Mouse (Mus musculus) frontal cortex, postnatal 10 days (tissue): ENCODE measurements at regions not wholly inside any gene's neighbourhood (a gene's known extent, or its start where the extent isn't known, plus 50 kb on each side); places are given as distances from the start of the nearest gene placed in this dataset.

Experiments
- DNase-seq, 2 experiments: peaks; one replicate each; pipeline ENCODE4 v3.0.0; 2022; ENCODE audit warnings: low spot score in 2 of 2, mixed read lengths in 1 of 2

- DNase-seq = no peak
These were observed 148.9 kb downstream of the Bcl11a start for GRCm38 (mm10) chr11:24226755-24227154.

DNA sequence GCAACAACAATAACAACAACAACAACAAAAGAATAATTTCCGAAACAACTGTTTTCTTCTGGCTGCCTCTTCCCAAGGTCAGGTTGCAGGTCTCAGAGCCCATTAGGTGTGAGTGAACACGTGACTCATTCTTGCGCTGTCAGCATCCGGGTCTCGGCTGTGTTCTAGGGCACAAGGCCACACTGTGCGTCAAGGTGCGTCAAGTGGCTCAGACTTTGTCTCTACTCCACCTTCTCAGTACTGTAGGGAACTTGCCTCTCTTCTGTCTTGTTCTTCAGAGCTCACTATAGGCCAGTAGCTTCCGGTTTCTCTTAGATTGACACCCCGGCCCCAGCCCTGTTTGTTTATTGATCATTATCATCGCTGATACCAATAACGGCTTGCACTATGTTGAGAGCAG is 155.5 kb downstream of the Bcl11a start:
- no peak for DNase-seq

DNA sequence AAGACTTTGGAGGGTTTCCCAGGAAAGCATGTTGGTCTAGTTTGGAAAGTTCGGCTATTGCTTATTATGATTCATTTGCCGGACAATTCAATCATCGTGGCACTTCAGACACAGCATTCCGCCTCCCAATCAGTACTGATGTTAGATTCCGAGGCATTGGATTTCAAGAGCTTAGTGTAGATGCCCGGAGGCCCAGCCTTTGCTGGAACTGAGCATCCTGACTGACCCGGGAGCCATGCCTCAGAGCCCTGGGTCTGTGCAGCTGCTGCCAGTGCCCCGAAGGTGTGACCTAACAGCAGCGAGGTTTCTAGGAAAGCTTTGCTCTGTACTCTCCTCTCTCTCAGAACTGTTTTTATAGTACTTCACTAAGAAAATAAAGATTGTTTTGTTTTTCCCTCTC is 156.0 kb downstream of the Bcl11a start:
- no peak for DNase-seq

DNA sequence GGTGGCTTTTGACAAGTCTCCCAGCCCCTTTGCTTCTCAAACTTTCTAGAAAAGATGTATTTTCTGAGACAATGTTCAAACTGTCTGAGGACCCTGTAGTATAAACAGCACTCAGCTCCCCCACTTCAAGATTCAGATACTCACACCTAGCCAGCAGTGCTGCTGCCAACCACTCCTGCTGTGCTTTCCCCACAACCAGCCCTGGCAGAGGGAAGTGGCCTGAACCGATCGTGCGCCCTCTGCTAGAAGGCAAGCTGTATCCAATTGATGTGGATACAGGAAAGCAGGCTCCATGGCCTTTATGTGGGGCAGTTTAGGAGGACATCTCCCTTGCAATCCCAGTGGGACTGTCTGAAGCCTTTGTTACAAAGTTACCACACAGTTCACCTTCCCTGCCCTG is 156.6 kb downstream of the Bcl11a start:
- DNase-seq = no peak

GRCm38 (mm10) chr11:24235326-24235725 is 157.5 kb downstream of the Bcl11a start:
- no peak for DNase-seq

DNA sequence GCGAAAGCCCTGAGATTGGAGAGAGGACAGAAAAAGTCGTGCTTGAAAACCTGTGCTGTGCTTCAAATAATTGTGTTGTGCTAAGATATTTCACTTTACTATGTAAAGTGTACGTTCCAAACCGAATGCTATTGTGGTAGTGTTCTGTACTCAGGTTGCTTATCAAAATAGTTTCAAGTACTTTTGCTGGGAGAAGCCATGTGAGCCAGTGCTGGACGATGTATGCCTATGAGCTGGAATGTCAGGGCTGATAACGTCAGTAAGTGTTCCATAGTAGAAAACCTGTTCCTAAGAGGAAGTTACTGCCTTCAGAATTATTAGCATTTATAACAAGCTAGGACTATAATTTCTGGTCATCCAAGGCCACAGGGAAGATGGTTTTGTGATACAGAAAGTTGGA is 161.8 kb downstream of the Bcl11a start:
- no peak for DNase-seq

DNA sequence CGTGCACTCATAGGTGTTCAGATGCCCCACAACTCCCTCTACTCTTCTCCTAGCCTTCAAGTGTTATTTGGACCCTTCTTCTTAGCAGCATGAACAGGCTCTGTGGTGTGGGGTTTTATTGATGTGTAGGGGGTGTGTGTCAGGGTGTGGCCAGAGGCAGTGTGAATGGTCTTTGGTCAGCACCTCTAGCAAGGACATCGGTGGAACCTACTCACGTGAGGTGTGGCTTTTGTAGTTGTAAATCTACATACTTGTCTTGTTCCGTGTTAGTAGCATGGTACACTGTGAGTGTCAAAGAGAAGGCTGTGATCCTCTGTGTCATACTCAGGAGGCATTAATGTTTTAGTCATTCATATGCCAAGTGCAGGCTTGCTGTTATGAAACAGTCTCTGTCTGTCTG is 164.2 kb downstream of the Bcl11a start:
- no peak for DNase-seq

- peak; percentile 7 to 15 for DNase-seq
These were observed 165.0 kb downstream of the Bcl11a start for GRCm38 (mm10) chr11:24242888-24243287.

DNA sequence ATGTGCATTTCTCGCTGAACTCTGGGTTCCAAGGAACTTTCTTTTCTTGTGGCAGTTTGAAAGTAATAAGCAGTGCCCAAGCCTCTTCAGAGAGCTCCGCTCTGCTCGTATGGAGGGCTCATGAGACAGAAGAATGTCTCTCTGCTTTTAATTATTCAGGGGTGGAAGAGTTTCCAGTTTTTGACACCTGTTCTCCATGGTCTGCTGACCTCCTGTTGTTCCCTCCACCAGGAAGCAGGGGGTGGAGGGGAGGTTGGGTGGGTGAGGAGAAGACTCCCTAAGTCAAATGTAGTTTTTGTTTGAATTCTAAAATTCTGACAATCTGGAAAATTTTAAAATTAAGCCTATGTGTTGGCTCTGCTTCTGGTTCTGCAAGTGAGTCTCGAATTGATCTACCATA is 167.5 kb downstream of the Bcl11a start:
- no peak for DNase-seq

DNA sequence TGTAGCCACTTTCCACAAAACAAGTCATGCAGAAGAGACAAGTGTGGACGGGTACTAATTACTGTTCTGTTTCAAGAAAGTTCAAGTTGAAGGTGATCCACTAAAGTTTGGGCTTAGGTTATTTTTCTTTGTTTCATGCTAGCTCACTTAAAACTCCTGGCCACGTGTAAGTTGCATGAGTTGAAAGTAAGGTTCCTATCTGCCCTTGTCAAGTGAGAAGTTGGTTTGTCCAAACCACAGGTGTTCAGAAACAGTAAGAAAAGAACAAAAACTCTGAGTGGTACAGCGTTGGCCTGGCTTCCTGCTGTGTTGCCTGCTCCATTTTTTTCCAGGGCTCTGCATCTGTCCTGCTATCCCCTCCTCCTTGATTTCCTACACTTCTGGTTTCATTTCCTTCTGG is 168.5 kb downstream of the Bcl11a start:
- no peak for DNase-seq

- no peak for DNase-seq
These were observed 169.4 kb downstream of the Bcl11a start for GRCm38 (mm10) chr11:24247285-24247684.

GRCm38 (mm10) chr11:24251516-24251915 is 173.7 kb downstream of the Bcl11a start:
- no peak for DNase-seq

DNA sequence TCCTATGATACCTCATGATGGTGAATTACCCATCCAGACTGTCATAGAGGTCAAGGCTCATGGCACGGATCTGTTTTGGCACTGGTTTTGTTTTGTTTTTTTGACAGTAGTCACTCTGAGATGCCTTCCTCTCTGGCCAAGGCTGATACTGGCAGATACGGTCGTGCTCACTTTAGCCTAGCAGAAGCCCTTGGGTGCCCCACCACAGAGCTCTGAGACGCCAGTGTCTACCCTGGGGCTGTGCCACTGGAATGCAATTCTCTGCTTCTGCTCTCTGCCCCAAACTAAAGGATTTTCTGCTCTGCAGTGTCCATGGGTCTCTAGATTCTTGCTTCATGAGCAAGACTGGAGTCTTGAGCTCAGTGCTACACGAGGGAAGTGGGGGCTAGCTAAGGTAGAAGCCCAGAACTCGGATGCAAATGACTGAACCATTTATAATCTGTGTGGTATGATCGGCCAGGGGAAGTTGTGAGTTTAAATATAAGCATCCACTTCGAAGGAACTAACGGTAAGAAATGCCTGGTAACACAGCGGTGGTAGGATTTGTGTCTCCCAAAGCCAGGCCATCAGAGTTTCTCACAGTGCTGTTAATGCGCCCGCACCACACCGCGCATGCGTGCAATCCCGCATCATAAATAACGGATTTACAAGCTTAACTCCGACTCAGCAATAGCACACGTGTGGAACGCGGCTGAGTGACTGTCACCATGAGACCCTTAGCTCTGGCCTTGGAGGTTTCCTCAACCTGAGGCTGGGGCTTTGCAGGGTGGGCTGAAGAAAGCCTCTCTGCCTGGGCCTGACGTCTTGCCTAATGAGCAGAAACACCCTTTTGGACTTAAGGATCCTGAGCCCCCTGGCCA is 177.6 kb downstream of the Bcl11a start:
- DNase-seq = no peak

DNA sequence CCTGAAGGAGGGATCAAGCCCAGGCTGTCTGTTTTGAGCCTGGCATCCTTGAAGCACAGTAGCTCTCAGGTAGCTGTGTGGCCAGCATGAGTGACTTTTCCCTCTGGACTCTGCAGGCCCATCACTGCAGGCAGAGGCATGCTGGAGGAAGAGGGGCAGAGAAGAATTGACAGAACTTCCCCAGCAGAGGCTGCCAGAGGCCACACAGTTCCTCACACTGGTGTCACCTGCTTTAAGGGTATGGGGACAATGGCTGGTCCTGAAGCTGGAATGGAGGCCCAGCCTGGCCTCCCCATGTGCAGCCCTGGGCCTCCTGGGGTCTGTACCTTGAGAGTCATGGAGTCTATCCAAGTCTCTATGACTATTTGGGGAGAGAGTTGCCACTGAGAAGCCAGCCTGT is 179.9 kb downstream of the Bcl11a start:
- DNase-seq = no peak

DNA sequence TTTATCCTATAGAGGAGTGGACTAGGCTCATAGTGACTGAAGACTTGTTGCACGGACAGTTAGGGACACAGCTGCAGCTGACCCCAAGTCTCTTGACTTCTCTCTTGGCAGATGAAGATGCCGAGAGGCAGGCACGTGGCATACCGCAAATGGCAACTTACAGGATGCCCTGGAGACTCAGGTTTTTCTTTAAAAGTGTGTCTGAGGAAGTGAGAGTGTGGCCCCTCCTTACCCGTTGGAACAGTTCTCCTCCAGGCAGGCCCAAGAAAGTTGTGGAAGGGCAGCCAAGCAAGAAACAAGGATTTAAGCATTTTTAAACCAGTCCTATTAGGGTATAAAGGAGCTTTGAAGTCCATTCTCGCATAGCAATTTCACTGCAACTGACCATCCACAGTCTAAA is 180.5 kb downstream of the Bcl11a start:
- no peak for DNase-seq

DNA sequence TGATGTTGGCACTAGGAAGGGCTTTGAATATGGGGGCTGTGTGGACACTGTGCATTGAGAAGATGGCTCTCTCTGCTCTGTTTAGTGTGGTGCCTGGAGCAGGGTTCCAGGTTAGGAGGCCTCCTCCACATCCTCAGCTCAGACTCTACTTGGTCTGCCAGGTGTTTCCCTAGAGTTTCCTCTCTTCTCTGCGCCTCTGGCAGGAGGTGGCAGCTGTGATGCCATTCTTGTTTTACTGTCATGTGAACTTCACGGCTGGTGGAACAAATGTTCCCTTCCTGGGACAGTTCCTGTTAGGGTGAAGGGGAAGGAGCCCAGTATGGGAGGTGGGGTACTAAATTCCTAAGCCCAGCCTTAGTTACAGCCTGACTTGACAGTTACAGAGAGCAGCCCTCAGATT is 181.8 kb downstream of the Bcl11a start:
- no peak for DNase-seq

GRCm38 (mm10) chr11:24269046-24269445 is 191.2 kb downstream of the Bcl11a start:
- no peak for DNase-seq

DNA sequence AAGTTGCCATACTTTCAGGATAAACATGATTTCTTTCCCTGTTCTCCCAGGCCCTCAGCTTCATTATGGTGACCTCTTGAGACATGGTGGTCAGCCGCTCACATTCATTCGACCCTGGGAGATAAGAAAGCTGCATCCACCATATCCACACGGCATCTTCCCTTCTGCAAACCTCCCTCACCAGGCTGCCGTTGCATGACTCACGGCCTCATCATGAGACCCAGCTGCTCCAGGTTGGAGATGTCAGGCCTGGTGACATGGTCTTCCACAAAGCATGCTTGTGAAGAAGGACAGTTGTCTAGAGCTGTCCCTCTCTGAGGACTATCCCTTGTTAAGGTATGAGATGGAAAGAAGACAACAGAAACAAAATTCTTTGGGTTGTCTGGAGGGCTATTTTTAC is 203.8 kb downstream of the Bcl11a start:
- no peak for DNase-seq

GRCm38 (mm10) chr11:24282556-24282955 is 204.7 kb downstream of the Bcl11a start:
- DNase-seq = peak in 1 of 2 experiments; percentile 15

GRCm38 (mm10) chr11:24286129-24287108 is 208.6 kb downstream of the Bcl11a start:
- DNase-seq = no peak

DNA sequence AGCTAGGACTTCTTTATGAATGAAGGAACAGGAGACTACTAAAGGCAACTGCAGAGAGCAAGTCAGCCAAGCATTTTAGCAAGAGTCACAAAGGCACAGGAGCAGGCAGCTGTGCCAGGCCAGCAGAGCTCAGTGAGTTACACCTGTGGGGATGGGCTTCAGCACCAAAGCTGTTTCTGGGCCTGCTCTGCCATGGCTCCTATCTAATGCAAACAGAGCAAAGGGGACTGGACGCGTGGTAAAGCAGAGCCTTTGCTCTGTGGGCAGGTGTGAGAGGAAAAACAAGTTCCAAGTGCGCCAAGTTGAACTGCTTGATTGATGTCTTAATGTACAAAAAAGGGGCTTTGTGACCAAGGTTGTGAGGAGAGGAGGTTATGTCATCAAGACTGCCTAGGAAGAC is 215.4 kb downstream of the Bcl11a start:
- no peak for DNase-seq

GRCm38 (mm10) chr11:24293860-24294531 is 216.1 kb downstream of the Bcl11a start:
- no peak for DNase-seq
